Mouse (Mus musculus) layer of hippocampus, adult 9-10 months (tissue): ENCODE data around the gene Ankrd53.
A peak's percentile ranks its signal among the peaks of the same experiment; 100 is the strongest.

Source experiments
- DNase-seq: peaks from one replicate; pipeline ENCODE4 v3.0.0; 2022; ENCODE audit warnings: low spot score

The Ankrd53 gene

GRCm38 (mm10) chr6:83762344-83762743 is at the start of gene Ankrd53:
Ankrd53 (plus strand) TSS chr6:83762644.
- DNase-seq: no peak

GRCm38 (mm10) chr6:83713271-83714136 is 48.9 kb upstream of the Ankrd53 start:
- no peak for DNase-seq

DNA sequence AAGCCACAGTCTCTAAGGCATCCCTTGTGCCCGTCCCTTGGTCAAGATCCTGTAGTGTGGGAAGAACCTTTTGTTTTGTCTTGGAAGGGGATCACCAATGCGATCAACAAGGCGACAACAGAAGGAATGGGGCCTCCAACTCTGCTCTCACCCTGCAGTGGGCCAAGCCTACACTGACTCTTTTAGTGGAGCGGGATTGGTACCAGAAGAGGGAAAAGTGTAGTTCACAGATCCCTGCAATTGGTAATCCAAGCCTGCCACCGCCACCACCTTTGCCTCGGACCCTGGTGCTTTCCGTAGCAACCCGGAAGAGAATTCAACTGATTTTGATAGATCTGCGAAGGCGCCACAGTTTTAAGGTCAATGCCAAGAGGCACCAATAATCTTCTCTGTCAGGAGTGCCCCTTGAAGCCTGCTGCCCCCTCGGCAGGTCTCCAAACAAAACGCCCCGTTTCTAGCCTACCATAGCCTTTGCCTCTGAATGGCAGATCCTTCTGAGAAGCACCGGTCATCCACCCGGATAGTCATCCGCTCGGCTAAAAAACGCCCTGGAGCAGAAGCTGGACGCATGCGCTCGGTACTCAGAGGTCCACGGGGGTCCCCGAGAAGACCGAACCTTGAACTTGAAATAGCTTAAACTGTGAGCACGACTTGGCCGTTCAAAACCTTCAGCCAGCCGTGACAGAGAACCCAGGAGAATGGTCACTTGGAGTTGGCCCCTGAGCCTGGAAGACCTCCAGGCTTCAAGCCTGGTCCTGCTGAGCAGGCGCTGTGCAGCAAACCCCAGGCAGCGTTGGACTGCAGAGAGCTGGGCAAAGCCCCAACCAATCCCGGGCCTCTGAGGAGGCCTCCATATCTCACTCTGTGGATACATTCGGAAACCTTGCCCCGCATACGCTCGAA is 48.0 kb upstream of the Ankrd53 start:
- no peak for DNase-seq

GRCm38 (mm10) chr6:83715461-83716196 is 46.8 kb upstream of the Ankrd53 start:
- DNase-seq: no peak

GRCm38 (mm10) chr6:83717026-83717425 is 45.4 kb upstream of the Ankrd53 start:
- DNase-seq: no peak

DNA sequence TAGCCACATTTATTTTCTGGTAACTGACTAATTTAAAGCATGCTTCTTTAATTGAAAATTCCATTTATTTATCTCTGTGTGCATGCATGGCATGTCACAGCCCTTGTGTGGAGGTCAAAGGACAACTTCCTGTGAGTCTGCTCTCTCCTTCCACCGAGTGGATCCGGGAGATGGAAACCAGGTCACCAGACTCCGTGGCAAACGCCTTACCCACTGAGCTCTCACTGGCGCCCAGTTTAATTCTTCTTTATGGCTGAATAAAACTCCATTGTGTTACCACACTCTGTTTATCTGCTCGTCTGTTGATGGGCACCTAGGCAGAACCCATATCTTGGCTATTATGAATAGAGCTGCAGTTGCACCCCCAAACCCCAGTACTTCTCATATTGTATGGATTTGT is 39.9 kb upstream of the Ankrd53 start:
- DNase-seq: no peak

DNA sequence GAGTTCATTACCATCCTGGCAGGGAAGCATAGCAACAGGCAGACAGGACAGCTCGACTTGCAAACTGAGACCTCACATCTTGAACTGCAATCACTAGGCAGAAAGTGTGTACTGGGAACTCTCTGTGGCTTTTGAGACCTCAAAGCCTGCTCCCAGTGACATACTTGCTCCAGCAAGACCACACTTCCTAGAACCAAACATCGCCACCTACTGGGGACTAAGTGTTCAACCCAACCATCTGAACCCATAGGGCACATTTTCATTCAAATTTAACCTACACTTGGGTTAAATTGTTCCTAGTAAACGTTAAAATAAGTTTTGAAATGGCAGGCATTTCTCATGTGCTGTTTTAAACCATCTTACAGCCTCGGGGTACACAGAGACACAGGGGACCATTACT is 35.3 kb upstream of the Ankrd53 start:
- no peak for DNase-seq

DNA sequence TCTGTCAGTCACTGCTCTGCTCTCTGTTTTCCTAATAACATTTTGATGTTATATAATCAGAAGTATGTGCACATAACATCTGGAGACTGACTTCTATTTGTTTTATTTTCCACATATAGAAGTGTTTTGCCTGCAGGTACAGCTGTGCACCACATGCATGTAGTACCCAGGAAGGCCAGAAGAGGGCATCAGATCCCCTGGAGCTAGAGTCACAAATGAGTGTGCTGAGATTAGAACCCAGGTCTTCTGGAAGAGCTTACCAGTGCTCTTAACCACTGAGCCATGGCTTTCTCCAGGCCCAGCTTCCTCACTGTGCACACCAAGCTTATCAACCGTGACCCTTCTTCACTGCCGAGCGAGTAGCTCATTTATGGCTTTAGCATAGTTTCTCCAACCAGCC is 34.0 kb upstream of the Ankrd53 start:
- no peak for DNase-seq

- DNase-seq: no peak
Measured at GRCm38 (mm10) chr6:83729350-83729970, 33.0 kb upstream of the Ankrd53 start.

- no peak for DNase-seq
Measured at GRCm38 (mm10) chr6:83731128-83731527, 31.3 kb upstream of the Ankrd53 start.

DNA sequence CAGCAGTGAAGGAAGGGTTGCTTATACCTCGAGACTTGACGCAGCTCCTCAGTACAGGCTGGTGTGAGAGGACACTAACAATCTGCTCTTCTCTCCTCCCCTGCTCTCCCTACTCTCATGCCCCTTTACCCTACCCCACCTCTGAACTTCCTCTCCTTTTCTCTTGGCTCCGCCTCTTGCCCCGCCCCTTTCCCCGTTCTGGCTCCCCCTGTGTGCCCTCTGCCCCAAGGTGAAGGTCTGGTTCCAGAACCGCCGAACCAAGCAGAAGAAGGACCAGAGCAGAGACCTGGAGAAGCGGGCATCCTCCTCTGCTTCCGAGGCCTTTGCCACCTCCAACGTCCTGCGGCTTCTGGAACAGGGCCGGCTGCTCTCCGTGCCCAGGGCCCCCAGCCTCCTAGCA is 25.1 kb upstream of the Ankrd53 start:
- DNase-seq: no peak

- no peak for DNase-seq
Measured at GRCm38 (mm10) chr6:83738596-83738995, 23.8 kb upstream of the Ankrd53 start.

GRCm38 (mm10) chr6:83742761-83743160 is 19.7 kb upstream of the Ankrd53 start, which contains the start of gene Atp6v1b1:
Atp6v1b1 (plus strand) TSS chr6:83742990.
- DNase-seq: no peak

- DNase-seq: no peak
Measured at GRCm38 (mm10) chr6:83743212-83743611, 19.2 kb upstream of the Ankrd53 start.

DNA sequence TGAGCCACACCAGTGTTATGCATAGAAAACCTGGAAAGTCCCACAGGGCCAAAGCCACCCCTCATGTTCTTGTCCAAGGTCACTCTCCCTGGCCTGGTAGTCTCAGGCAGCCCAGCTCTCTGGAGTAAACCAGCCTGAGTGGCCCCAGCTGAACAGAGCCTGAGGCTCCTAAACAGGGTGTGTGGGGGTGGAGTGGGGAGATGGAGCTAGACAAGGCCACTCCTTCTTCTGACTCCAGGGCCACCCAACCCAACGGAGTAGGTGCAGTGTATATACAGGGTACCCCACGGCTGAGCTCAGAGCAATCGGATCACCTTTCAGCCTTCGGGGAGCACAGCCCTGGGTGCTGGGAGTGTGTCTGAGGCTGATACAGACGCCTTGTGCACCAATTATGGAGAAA is 18.3 kb upstream of the Ankrd53 start:
- DNase-seq: no peak

DNA sequence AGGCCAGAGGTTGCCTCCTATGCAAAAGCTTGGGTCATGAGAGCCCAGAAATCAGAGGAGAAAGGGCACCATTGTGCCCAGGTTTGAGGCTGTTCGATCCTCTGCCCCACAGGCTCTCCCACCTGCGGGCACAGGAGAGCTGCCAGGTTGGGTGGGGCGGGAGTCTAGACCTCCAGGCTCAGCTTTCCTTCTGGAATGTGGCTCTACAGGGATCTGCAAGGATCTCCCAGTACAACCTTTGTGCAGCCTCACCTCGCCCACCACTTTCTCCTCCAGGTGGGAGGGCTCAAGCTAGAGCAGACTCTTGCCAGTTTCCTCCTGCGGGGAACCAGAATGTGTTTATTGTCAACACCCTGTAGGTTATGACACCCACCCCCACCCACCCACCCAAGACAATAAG is 17.9 kb upstream of the Ankrd53 start:
- no peak for DNase-seq

- no peak for DNase-seq
Measured at GRCm38 (mm10) chr6:83745466-83745865, 17.0 kb upstream of the Ankrd53 start.

DNA sequence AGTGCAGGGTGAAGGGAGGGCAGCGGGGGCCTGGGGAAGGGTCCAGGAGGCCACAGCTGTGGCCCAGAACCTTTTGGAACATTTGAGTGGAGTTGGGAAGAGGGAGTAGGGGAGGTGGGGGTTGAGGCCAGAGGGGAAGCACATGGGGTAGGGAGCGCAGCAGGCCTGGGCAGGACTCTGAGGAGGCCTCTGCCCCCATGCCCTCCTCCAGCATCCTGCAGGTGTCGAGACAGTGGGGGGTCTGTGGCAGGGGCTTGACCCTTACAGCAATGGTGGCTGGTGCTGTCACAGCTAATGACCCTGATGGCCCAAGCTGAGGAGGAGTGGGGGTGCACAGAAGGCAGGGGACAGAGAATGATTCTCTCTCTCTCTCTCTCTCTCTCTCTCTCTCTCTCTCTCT is 13.2 kb upstream of the Ankrd53 start:
- DNase-seq: no peak

GRCm38 (mm10) chr6:83750171-83750684 is 12.2 kb upstream of the Ankrd53 start:
- peak; percentile 26 for DNase-seq

- DNase-seq: no peak
Measured at GRCm38 (mm10) chr6:83756051-83756450, 6.4 kb upstream of the Ankrd53 start.

DNA sequence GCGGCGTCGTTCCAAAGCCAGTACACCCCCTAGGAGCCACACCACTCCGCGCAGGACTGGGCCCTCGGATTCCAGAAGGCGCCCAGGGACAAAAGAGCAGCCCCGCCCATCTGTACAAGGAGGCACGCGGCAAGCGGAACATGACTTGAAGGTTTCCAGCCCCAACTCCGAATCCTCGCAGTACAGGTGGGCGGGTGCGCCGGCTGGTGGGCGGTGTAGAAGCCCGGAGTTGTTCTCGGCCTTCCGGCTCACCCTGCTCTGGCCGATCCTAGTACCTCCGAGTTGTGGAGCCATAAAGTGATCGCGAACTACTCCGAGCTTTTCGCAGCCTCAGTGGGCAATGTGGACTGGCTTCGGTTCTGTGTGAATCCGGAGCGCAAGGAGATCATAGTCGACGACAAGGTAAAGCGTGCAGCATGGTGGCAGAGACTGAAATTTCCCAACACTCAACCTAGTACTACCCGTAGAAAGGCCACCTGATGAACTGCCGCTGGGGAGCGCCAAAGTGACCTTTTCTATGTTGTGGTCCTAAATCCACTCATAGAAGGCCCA is 512 bp downstream of the Ankrd53 start:
- no peak for DNase-seq
